Mouse (Mus musculus) adrenal gland, adult 18-20 months (tissue): ENCODE measurements at regions not wholly inside any gene's neighbourhood (a gene's known extent, or its start where the extent isn't known, plus 50 kb on each side); places are given as distances from the start of the nearest gene placed in this dataset.

Source experiments
- DNase-seq, 2 experiments: peaks; one replicate each; pipeline ENCODE4 v3.0.0; 2021 to 2022; ENCODE audit warnings: low spot score in 2 of 2

DNA sequence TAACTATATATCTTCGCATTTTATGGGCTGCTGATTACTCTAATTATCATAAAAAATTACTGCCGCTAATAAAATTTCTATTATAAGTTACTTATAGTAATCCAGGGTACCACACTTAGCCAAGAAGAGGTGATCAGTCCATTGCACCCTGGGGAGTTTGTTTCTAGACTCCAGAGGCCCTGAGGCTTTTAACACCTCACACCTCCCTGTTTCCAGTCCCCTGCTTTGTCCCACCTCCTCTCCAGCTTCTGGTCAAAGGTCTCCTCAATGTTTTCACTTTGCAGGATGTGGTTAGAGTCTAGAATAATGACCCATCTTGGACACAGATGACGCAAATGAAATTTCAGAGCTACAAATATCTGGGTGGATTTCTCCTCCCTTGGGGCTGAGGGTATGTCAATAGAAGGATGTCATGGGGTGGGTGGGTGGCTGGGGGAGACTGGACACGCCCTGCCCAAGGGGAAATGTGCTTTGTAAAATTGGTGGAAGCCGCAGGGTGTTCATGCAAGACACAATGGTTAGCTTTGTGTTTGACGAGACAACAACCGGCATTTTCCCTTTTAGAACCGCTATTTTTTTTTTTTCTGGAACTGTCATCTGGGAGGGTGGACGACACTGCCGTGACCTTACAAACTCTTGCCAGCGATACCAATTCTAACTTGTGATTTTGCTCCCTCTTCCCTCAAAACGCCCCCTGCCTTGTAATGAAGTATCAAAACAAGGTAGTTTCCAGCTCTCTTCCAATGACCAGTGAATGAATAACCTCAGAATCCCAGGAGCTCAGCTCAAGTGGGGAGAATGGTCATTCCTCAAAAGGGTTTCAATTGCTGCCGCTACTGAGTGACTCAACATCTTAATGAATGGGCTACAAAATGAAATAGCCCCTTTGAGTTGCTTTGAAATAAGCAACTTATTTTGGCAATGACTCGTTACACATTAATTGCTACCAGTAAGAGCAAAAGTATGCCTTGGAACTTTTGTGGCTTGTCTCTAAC lies 207.0 kb upstream of the Irx3 start:
- DNase-seq: no peak

DNA sequence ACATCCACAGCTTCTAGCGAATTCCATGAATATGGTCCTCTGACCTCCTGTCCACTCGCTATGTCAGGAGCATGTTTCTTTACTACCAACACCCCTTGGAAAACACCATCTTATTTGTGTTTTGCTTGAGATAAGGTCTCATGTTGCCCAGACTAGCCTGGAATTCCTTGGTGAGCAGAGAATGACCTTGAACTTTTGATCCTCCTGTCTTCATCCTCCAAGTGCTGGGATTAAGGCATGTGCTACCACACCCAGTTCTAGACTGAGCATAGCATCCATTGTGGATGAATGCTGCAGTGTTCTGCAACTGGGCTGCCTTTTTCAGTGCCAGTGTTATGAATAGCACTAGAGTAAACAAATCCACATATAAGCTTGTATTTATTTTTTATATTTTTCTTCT lies 203.2 kb upstream of the Irx3 start:
- DNase-seq: no peak

GRCm38 (mm10) chr8:92004532-92004931 lies 202.7 kb upstream of the Irx3 start:
- no peak for DNase-seq

DNA sequence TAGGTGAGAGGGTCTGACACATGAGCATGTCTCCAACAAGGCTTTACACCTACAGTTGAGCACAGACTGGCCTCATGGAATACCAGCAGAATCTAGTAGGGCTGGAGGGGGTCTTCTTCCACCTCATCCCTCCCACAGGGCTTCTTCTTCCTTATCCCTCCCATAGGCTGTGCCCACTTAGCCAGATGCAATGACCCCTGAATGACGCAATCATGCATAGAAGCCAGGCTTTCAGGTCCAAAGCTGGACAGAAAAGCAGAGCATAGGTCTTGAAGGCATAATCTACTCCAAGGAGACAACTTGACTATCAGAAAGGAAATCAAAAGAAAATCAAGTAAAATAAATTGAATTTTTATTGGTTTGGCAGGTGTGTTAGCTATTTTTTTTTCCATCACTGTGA lies 198.5 kb upstream of the Irx3 start:
- no peak for DNase-seq

GRCm38 (mm10) chr8:91999661-92000060 lies 197.8 kb upstream of the Irx3 start:
- DNase-seq: no peak

DNA sequence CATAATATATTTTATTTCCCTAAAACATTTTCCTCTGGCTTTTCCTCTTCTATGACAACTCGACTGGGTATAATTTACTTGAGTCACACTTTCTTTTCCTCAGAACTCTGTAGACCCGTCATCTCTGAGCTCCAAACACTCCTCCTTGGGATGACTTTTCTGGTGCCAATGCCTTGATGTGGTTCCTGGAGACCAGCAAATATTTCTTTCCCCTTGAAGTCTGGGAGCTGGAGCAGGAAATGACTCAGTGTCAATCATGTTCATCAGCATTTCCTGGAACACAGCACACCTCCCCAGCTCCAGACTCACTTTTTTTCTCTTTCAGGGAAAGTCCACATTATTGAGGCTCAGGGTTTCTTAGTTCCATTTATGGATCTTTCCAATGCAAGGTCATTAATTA lies 197.3 kb upstream of the Irx3 start:
- DNase-seq: no peak

GRCm38 (mm10) chr8:91997892-91998189 lies 196.0 kb upstream of the Irx3 start:
- no peak for DNase-seq

DNA sequence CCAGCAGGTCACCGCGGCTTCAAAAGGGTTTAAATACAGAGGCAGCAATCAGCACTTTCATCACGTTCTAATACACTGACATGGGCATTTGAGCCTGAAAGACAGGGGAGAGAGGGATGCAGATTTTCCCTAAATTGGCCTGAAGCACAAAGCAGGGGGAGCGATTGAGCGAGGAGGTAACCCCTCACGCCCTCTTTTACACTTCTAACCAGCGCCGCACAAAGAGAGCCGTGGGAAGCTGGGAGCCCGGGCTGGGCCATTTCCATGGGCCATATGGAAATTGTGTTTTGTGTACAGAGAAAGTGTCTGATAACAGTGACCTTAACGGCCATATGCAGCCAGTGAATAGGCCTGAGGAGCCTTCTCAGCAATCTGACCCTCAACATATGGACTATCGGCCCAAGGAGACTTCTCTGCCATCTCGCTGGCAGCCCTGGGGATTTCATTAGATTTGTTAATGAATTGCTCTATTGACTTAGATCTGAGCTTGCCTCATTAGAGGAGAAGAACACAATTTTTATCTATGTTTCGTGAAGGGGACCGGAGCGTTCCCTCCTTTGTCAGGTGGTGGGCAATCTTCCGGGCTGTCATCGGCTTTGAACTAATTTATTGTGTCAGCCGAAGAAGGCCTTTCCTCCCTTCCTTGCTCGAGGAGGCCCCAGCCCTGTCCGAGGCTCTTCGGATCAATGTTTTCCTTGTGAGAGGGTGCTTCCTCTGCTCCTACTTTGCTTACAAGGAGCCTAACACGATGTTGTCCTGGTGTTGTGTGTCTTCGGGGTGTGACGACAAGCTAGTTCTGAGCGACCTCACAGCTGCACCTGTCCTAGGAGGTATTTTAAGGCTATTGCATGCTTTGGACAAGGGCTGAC lies 195.4 kb upstream of the Irx3 start:
- no peak for DNase-seq

GRCm38 (mm10) chr8:91996305-91997022 lies 194.6 kb upstream of the Irx3 start:
- no peak for DNase-seq

DNA sequence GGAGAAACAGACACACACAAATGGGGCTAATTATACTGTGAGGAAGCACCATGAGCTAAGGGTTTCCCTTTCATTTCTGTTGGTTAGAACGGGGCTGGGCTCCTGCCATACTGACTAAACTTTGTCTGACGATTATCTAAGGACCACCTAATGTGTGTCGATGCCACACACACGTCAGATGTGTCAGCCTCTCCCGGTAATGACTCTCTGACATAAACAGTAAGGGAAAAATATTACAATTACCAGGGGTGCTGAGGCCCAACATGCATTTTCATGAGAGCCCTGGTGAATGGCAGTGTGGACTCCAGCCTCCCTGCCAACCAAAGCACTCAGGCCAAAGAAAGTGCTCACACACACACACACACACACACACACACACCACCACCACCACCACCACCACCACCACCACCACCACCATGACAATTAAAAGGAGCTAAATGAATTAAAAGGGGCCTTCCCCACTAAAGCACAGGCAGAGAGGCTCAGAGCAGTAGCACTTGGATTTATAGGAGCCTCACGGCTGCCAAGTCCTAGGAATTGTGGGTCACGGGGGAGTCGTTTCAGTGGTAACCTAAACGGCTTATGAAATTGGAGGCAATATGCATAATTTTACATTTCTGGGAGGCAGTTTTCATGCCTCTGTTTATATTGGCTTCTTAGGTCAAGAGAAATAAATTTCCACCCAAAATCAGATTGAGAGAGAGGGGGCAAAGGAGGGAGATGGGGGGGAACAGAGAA lies 193.7 kb upstream of the Irx3 start:
- DNase-seq: no peak

- DNase-seq: no peak
Observed at GRCm38 (mm10) chr8:91991542-91992452, 189.9 kb upstream of the Irx3 start.

DNA sequence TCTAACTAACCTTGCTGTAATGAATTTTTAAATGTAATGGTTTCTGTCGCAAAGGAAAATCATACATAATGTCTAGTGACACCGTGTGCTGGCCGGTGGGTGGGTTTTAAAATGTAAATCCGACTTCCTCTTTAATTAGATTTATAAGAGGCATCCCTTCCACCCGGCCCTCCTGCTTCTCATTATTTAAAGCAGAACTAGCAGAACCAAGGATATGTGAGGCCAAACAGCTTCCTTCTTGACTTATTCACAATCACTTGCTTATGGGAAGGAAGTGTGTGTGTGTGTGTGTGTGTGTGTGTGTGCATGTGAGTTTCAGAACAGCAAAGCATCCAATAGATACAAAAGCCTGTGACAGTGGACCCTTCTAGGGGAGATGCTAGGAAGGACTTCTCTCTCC lies 189.1 kb upstream of the Irx3 start:
- no peak for DNase-seq

GRCm38 (mm10) chr8:91990048-91990447 lies 188.2 kb upstream of the Irx3 start:
- DNase-seq: no peak

- no peak for DNase-seq
Observed at GRCm38 (mm10) chr8:91988866-91989633, 187.2 kb upstream of the Irx3 start.

- no peak for DNase-seq
Observed at GRCm38 (mm10) chr8:91987854-91988253, 186.0 kb upstream of the Irx3 start.

DNA sequence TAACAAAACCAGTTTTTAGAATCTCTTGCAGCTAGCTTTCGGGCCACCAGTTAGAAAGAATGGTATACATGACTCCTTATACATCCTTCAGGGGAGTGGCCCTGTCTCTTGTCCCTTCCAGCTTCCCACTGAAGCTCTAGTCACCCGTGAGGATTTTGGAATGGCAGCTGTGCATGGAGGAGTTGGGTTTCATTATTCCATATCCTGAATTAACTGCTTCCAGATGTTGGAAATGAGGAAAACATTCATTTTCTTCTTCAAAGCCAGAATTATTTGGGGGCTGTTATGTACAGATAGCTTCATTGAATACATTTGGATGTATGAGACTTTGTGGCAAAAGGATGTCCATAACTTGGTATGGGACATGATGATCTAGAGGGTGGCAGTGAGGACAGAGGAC lies 181.3 kb upstream of the Irx3 start:
- no peak for DNase-seq

DNA sequence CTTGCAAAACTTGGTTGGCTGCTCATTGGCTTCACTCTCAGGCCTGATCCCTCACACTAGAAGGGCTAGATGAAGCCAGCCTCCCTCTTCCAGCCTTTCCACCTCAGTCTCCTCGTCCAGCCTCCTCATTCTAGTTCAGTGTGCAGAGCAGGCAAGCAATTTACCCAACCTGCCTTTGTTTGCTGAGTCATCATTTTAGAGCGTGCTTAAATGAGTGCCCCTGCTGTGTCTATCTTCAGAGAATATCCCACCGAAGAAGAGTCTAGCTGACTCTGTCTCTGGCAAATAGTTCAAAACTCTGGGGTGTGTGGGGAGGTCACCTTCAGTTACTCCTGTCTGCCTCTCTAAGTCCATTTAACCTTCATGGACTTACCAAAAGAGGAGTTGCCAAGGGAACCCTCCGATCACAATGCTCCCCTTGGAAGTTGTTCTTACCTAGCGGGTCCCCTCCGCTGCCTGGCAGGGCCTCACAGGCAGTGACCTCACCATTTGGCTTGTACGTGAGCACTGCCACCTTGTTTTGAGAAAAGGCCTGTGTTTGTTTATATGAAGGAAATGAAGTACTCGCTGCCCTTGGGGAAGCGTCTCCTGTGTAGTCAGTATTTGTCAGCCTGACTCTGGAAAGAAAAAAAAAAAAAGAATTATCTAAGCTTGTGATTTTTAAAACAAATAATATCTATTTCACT lies 175.2 kb upstream of the Irx3 start:
- DNase-seq: no peak

- DNase-seq: no peak
Observed at GRCm38 (mm10) chr8:91975460-91975859, 173.6 kb upstream of the Irx3 start.
